Mouse (Mus musculus): ENCODE results near the gene Castor1.
"Not testable (repeated sequence)": the region's sequence is repeated elsewhere in the genome, so short reads cannot be mapped to it uniquely, and the experiment has no call there.

Castor1 gene

GRCm38 (mm10) chr11:4217914-4218629 lies at the start of gene Castor1:
Gene Castor1 (plus strand): TSS chr11:4218225.
- DNase-seq = peak; percentile 84

- DNase-seq = no peak
These were observed 43.4 kb upstream of the Castor1 start for GRCm38 (mm10) chr11:4174586-4174985.

- DNase-seq = no peak
These were observed 40.3 kb upstream of the Castor1 start for GRCm38 (mm10) chr11:4177716-4178115.

- no peak for DNase-seq
These were observed 36.0 kb upstream of the Castor1 start for GRCm38 (mm10) chr11:4182061-4182460.

- DNase-seq = no peak
These were observed 34.5 kb upstream of the Castor1 start for GRCm38 (mm10) chr11:4183511-4183910.

- no peak for DNase-seq
These were observed 33.6 kb upstream of the Castor1 start for GRCm38 (mm10) chr11:4184251-4184952.

GRCm38 (mm10) chr11:4185480-4185879 lies 32.5 kb upstream of the Castor1 start:
- not testable (repeated sequence) for DNase-seq

GRCm38 (mm10) chr11:4186486-4187317 lies 31.3 kb upstream of the Castor1 start, which contains the start of gene Tbc1d10a:
Gene Tbc1d10a (plus strand): TSS chr11:4186789.
- DNase-seq = peak; percentile 99

- no peak for DNase-seq
These were observed 30.7 kb upstream of the Castor1 start for GRCm38 (mm10) chr11:4187318-4187700.

GRCm38 (mm10) chr11:4189182-4189581 lies 28.8 kb upstream of the Castor1 start:
- no peak for DNase-seq

- no peak for DNase-seq
These were observed 27.3 kb upstream of the Castor1 start for GRCm38 (mm10) chr11:4190677-4191076.

- DNase-seq = no peak
These were observed 25.3 kb upstream of the Castor1 start for GRCm38 (mm10) chr11:4192757-4193156.

- DNase-seq = no peak
These were observed 24.6 kb upstream of the Castor1 start for GRCm38 (mm10) chr11:4193420-4193819.

GRCm38 (mm10) chr11:4195597-4196031 lies 22.4 kb upstream of the Castor1 start:
- DNase-seq = no peak

GRCm38 (mm10) chr11:4196636-4197035 lies 21.4 kb upstream of the Castor1 start:
- no peak for DNase-seq

GRCm38 (mm10) chr11:4197691-4198090 lies 20.3 kb upstream of the Castor1 start:
- DNase-seq = no peak

GRCm38 (mm10) chr11:4201981-4202700 lies 15.9 kb upstream of the Castor1 start:
- no peak for DNase-seq

GRCm38 (mm10) chr11:4202995-4203704 lies 14.9 kb upstream of the Castor1 start:
- peak; percentile 36 for DNase-seq

GRCm38 (mm10) chr11:4203705-4204074 lies 14.3 kb upstream of the Castor1 start:
- peak; percentile 70 for DNase-seq

GRCm38 (mm10) chr11:4205097-4205655 lies 12.8 kb upstream of the Castor1 start:
- no peak for DNase-seq

- no peak for DNase-seq
These were observed 12.1 kb upstream of the Castor1 start for GRCm38 (mm10) chr11:4205951-4206350.

- peak; percentile 50 for DNase-seq
These were observed 11.5 kb upstream of the Castor1 start for GRCm38 (mm10) chr11:4206563-4206962.

Data from thymus, postnatal 25 days (tissue).